ENCODE assay signal across 23 mouse cellular contexts in genomic region chr3:89932925-89933324, GRCm38 (mm10). TPM values are rescaled to one million over a fixed set of nuclear protein-coding genes. Genes with fewer than 3 reads are reported as not detected.
DNase-seq lines count a peak whose midpoint lies in the region; ATAC-seq and TF ChIP-seq lines count a peak whose summit lies in the region.
"Had no signal": no experiment of that assay in that cellular context is flagged by ENCODE, and none has a peak within 500 bp of the region (broad histone marks: within the 10 kb centered on the region; RNA-seq: fewer than 3 reads in every experiment).

No protein-coding gene starts in this region.

- no peak for TF ChIP-seq CTCF in MEL (IDR thresholded peaks at IDR 0.05 in 2 of 3, conservative IDR thresholded peaks at IDR 0.05 in 1 of 3; ENCODE audit: control insufficient read depth in 1 of 3, insufficient read depth in 1 of 3, low read depth in 2 of 3, low read length in 3 of 3, poor library complexity in 1 of 3, severe bottlenecking in 1 of 3)

- H3K4me1 ChIP-seq in midbrain, embryonic 11.5 days (ENCODE audit: control insufficient read depth, insufficient read depth, low read length), result no peaks in the 10 kb centered on the region
- H3K4me1 ChIP-seq in midbrain, embryonic 16.5 days (ENCODE audit: control insufficient read depth, insufficient read depth, low read length), result no peaks in the 10 kb centered on the region
- no peaks in the 10 kb centered on the region for H3K4me1 ChIP-seq in MEL (ENCODE audit: control insufficient read depth in 1 of 2, insufficient read depth in 2 of 2, low read length in 2 of 2)
- no peaks in the 10 kb centered on the region for H3K4me1 ChIP-seq in hindbrain, embryonic 11.5 days (replicated peaks; ENCODE audit: control insufficient read depth, insufficient read depth, low read length)

- H3K4me3 ChIP-seq in midbrain, embryonic 11.5 days (ENCODE audit: low read depth, low read length), result no peak overlapping the region
- H3K4me3 ChIP-seq in midbrain, embryonic 16.5 days (ENCODE audit: low read depth, low read length), result no peak overlapping the region
- H3K4me3 ChIP-seq in MEL (ENCODE audit: control insufficient read depth in 1 of 2, insufficient read depth in 1 of 2, low read depth in 2 of 2, low read length in 2 of 2), result no peak overlapping the region
- no peak overlapping the region for H3K4me3 ChIP-seq in hindbrain, embryonic 11.5 days (ENCODE audit: low read depth, low read length)

- H3K36me3 ChIP-seq in midbrain, embryonic 11.5 days (ENCODE audit: control insufficient read depth, insufficient read depth, low read length), result 0 out of 2 replicates have a peak, but pooled peaks cover 1% of the 10 kb centered on the region
- H3K36me3 ChIP-seq in midbrain, embryonic 16.5 days (ENCODE audit: control insufficient read depth, insufficient read depth, low read length), result peaks cover 10% of the 10 kb centered on the region
- H3K36me3 ChIP-seq in MEL (ENCODE audit: control insufficient read depth in 1 of 2, insufficient read depth in 2 of 2, low read length in 2 of 2), result no peaks in the 10 kb centered on the region
- no peaks in the 10 kb centered on the region; the same call in 1 of the 2 replicates for H3K36me3 ChIP-seq in hindbrain, embryonic 11.5 days (ENCODE audit: control insufficient read depth, insufficient read depth, low read length)
- H3K36me3 ChIP-seq: G1E had no signal

- TF ChIP-seq RAD21 in MEL (IDR thresholded peaks at IDR 0.05; ENCODE audit: low read depth, low read length), result no peak

- H3K27ac ChIP-seq in midbrain, embryonic 11.5 days (ENCODE audit: low read depth, low read length), result no peak overlapping the region
- H3K27ac ChIP-seq in midbrain, embryonic 16.5 days (ENCODE audit: low read length), result no peak overlapping the region
- no peak overlapping the region for H3K27ac ChIP-seq in MEL (ENCODE audit: control insufficient read depth, low read depth, low read length)
- H3K27ac ChIP-seq in hindbrain, embryonic 11.5 days (ENCODE audit: low read depth, low read length), result no peak overlapping the region

- no peak for TF ChIP-seq POLR2A in MEL (IDR thresholded peaks at IDR 0.05; ENCODE audit: control insufficient read depth in 1 of 2, insufficient read depth in 1 of 2, low read depth in 1 of 2, low read length in 2 of 2, poor library complexity in 1 of 2)

- H3K27me3 ChIP-seq in midbrain, embryonic 11.5 days (ENCODE audit: control insufficient read depth, insufficient read depth, low read length), result no peaks in the 10 kb centered on the region
- no peaks in the 10 kb centered on the region for H3K27me3 ChIP-seq in midbrain, embryonic 16.5 days (ENCODE audit: control insufficient read depth, insufficient read depth, low read depth, low read length)
- no peaks in the 10 kb centered on the region for H3K27me3 ChIP-seq in MEL (ENCODE audit: control insufficient read depth in 1 of 2, insufficient read depth in 2 of 2, low read length in 2 of 2)
- no peaks in the 10 kb centered on the region for H3K27me3 ChIP-seq in hindbrain, embryonic 11.5 days (ENCODE audit: control insufficient read depth, insufficient read depth, low read length)
- H3K27me3 ChIP-seq: CH12.LX, Patski had no signal

- H3K9me3 ChIP-seq in midbrain, embryonic 11.5 days (ENCODE audit: control insufficient read depth, low read length), result no peaks in the 10 kb centered on the region
- H3K9me3 ChIP-seq in midbrain, embryonic 16.5 days (replicated peaks; ENCODE audit: control insufficient read depth, low read length, poor library complexity, severe bottlenecking), result no peaks in the 10 kb centered on the region
- H3K9me3 ChIP-seq in MEL (replicated peaks; ENCODE audit: insufficient read depth, low read length), result no peaks in the 10 kb centered on the region
- H3K9me3 ChIP-seq in hindbrain, embryonic 11.5 days (ENCODE audit: control insufficient read depth, low read length), result no peaks in the 10 kb centered on the region
- H3K9me3 ChIP-seq: G1E had no signal

- peak; percentile 39 for DNase-seq in midbrain, embryonic 11.5 days (ENCODE audit: low spot score, missing footprints)
- DNase-seq in A20 (ENCODE audit: low read depth, low spot score), result peak; percentile 13
- DNase-seq in MEL (ENCODE audit: low read depth, low spot score), result peak; percentile 64
- no peak for DNase-seq in testis, postnatal 10 days (ENCODE audit: low spot score)
- DNase-seq in hindbrain, embryonic 11.5 days (ENCODE audit: low spot score), result no peak
- DNase-seq: adrenal gland, adult 2 months; adrenal gland, adult 8-10 months; adrenal gland, postnatal 10 days; adrenal gland, postnatal 14 days; adrenal gland, postnatal 25 days; adrenal gland, postnatal 36 days; B cell, adult 2 months; cerebellum, adult 11 months; cerebellum, adult 11-12 months; cerebellum, adult 18-20 months; cerebellum, adult 2 months; cerebellum, adult 8-10 months had no signal

- 90% methylated on average over 2 of the region's 2 CpGs for WGBS in midbrain, embryonic 11.5 days
- WGBS in midbrain, embryonic 16.5 days, result 85% methylated on average over 2 of the region's 2 CpGs
- 87% methylated on average over 2 of the region's 2 CpGs for WGBS in hindbrain, embryonic 11.5 days

- no peak overlapping the region for H3K9ac ChIP-seq in midbrain, embryonic 11.5 days (ENCODE audit: low read length)
- no peak overlapping the region for H3K9ac ChIP-seq in midbrain, embryonic 16.5 days (ENCODE audit: low read depth, low read length)
- no peak overlapping the region for H3K9ac ChIP-seq in MEL (ENCODE audit: control insufficient read depth, low read depth, low read length, poor library complexity, severe bottlenecking)
- H3K9ac ChIP-seq in hindbrain, embryonic 11.5 days (ENCODE audit: low read depth, low read length), result no peak overlapping the region

- H3K79me2 ChIP-seq in MEL (ENCODE audit: control insufficient read depth, insufficient read depth, low read length, poor library complexity), result no peaks in the 10 kb centered on the region

- ATAC-seq in midbrain, embryonic 11.5 days (ENCODE audit: low FRiP score), result no peak
- no peak for ATAC-seq in midbrain, embryonic 16.5 days
- ATAC-seq in hindbrain, embryonic 11.5 days (ENCODE audit: low FRiP score), result no peak
- ATAC-seq: activated CD4-positive, CD25-positive, alpha-beta regulatory T cell, adult 4 months; CD4-positive, CD25-positive, alpha-beta regulatory T cell, adult 4 months; Patski had no signal

- TF ChIP-seq EP300 in MEL (IDR thresholded peaks at IDR 0.05; ENCODE audit: low read depth in 1 of 2, low read length in 2 of 2), result peak; percentile 57 to 79

- H3K4me2 ChIP-seq in midbrain, embryonic 11.5 days, result no peak overlapping the region
- H3K4me2 ChIP-seq in midbrain, embryonic 16.5 days (ENCODE audit: low read length), result no peak overlapping the region
- H3K4me2 ChIP-seq in hindbrain, embryonic 11.5 days (replicated peaks; ENCODE audit: low read depth, low read length), result no peak overlapping the region

TF ChIP-seq in MEL, 35 proteins besides CTCF, POLR2A, EP300 and RAD21 (continues in another document):
- TF ChIP-seq MAX (IDR thresholded peaks at IDR 0.05; ENCODE audit: low read length), result peak; percentile 26; the same call in 1 of the 2 replicates
- TF ChIP-seq TBP (IDR thresholded peaks at IDR 0.05; ENCODE audit: low read depth, low read length), result no peak
- TF ChIP-seq ZKSCAN1 (IDR thresholded peaks at IDR 0.05; ENCODE audit: low read depth, low read length), result no peak
- 0 out of 2 replicates have a peak, but pooled peaks have one; percentile 39 for TF ChIP-seq MAZ (IDR thresholded peaks at IDR 0.05; ENCODE audit: low read depth, low read length)
- no peak for TF ChIP-seq CHD1 (IDR thresholded peaks at IDR 0.05; ENCODE audit: low read depth, low read length)
- TF ChIP-seq ZMIZ1 (IDR thresholded peaks at IDR 0.05; ENCODE audit: low read depth, low read length), result no peak
- no peak for TF ChIP-seq MYB (IDR thresholded peaks at IDR 0.05; ENCODE audit: low read depth, low read length)
- no peak for TF ChIP-seq CHD2 (IDR thresholded peaks at IDR 0.05; ENCODE audit: low read length)
- no peak for TF ChIP-seq USF2 (IDR thresholded peaks at IDR 0.05; ENCODE audit: borderline replicate concordance in 1 of 2, insufficient read depth in 1 of 2, low read depth in 1 of 2, low read length in 2 of 2)
- no peak for TF ChIP-seq SMC3 (IDR thresholded peaks at IDR 0.05; ENCODE audit: low read depth, low read length)
- TF ChIP-seq POLR2AphosphoS5 (IDR thresholded peaks at IDR 0.05; ENCODE audit: borderline replicate concordance, low read depth, low read length), result no peak
- no peak for TF ChIP-seq BHLHE40 (IDR thresholded peaks at IDR 0.05; ENCODE audit: borderline replicate concordance, low read depth, low read length)
- TF ChIP-seq ETS1 (IDR thresholded peaks at IDR 0.05; ENCODE audit: low read depth, low read length), result peak; percentile 39; the same call in 1 of the 2 replicates
- no peak for TF ChIP-seq NRF1 (IDR thresholded peaks at IDR 0.05; ENCODE audit: insufficient read depth, low read depth, low read length, poor library complexity, severe bottlenecking)
- no peak for TF ChIP-seq UBTF (IDR thresholded peaks at IDR 0.05; ENCODE audit: borderline replicate concordance, insufficient read depth, low read depth, low read length)
- TF ChIP-seq GATA1 (IDR thresholded peaks at IDR 0.05; ENCODE audit: low read depth, low read length), result peak; percentile 50; the same call in 1 of the 2 replicates
- no peak for TF ChIP-seq GABPA (IDR thresholded peaks at IDR 0.05; ENCODE audit: low read depth, low read length)
- TF ChIP-seq MYC (IDR thresholded peaks at IDR 0.05; ENCODE audit: low read depth, low read length), result 0 out of 2 replicates have a peak, but pooled peaks have one; percentile 45
- no peak for TF ChIP-seq POLR2AphosphoS2 (IDR thresholded peaks at IDR 0.05; ENCODE audit: low read length)

RNA-seq across cellular contexts. Expression of gene Il6ra, which starts 19.9 kb away (rescaled TPM):
- 0.36 and 0.45 TPM in 2 replicates for polyA plus RNA-seq in midbrain, embryonic 11.5 days (2014; fragmentation: Nextera tagmentation; extraction: Ambion mirVana)
- polyA plus RNA-seq in midbrain, embryonic 16.5 days (2015; fragmentation: Nextera tagmentation; extraction: Ambion mirVana), result 0.75 and 0.78 TPM in 2 replicates
- total RNA-seq in MEL (2012; rRNA removed), result 0.13 and 0.15 TPM in 2 replicates
- polyA plus RNA-seq in MEL (2012; ENCODE audit: insufficient read depth in 1 of 2, insufficient read length in 2 of 2, low read depth in 1 of 2, low replicate concordance in 2 of 2, missing spikeins in 1 of 2), result 1 to 10 TPM in 1 of 2 experiments, not detected in 1; 3.4 TPM
- polyA plus RNA-seq in hindbrain, embryonic 11.5 days (2014; fragmentation: Nextera tagmentation; extraction: Ambion mirVana), result 0.18 and 0.22 TPM in 2 replicates
- polyA plus RNA-seq: G1E had no signal

RNA-seq across cellular contexts. Expression of gene Atp8b2, which starts 30.4 kb away (rescaled TPM):
- 8.0 and 11.4 TPM in 2 replicates for polyA plus RNA-seq in midbrain, embryonic 11.5 days (2014; fragmentation: Nextera tagmentation; extraction: Ambion mirVana)
- 12.5 and 13.9 TPM in 2 replicates for polyA plus RNA-seq in midbrain, embryonic 16.5 days (2015; fragmentation: Nextera tagmentation; extraction: Ambion mirVana)
- total RNA-seq in MEL (2012; rRNA removed), result 26.2 and 27.1 TPM in 2 replicates
- 10 to 100 TPM in 1 of 2 experiments, not detected in 1; 44.7 TPM for polyA plus RNA-seq in MEL (2012; ENCODE audit: insufficient read depth in 1 of 2, insufficient read length in 2 of 2, low read depth in 1 of 2, low replicate concordance in 2 of 2, missing spikeins in 1 of 2)
- polyA plus RNA-seq in hindbrain, embryonic 11.5 days (2014; fragmentation: Nextera tagmentation; extraction: Ambion mirVana), result 12.0 and 19.1 TPM in 2 replicates

Comparison
In these comparisons a context has a peak if more than half of its experiments do, and no peak if none do; other contexts are left out.
1. DNase-seq: peak in midbrain, embryonic 11.5 days (single experiment), A20 (single experiment) and MEL (single experiment); none in testis, postnatal 10 days (single experiment) and hindbrain, embryonic 11.5 days (single experiment).